Mouse (Mus musculus) cerebellum, postnatal 10 days (tissue): ENCODE measurements around the gene A630089N07Rik.
"Not testable (repeated sequence)": the region's sequence is repeated elsewhere in the genome, so short reads cannot be mapped to it uniquely, and the experiment has no call there.

Experiments used
- DNase-seq, 2 experiments: peaks; one replicate each; pipeline ENCODE4 v3.0.0; 2021; ENCODE audit warnings: mixed read lengths in 2 of 2

The A630089N07Rik gene

GRCm38 (mm10) chr16:98081889-98082818, at the start of gene A630089N07Rik:
TSS of gene A630089N07Rik (minus strand) at chr16:98082450.
- DNase-seq = peak; percentile 85 to 89

GRCm38 (mm10) chr16:98107109-98107508, 24.9 kb upstream of the A630089N07Rik start:
- no peak for DNase-seq

- DNase-seq = not testable (repeated sequence)
These were observed 731 bp downstream of the A630089N07Rik start for GRCm38 (mm10) chr16:98081550-98081888.

GRCm38 (mm10) chr16:98081140-98081539, 1.1 kb downstream of the A630089N07Rik start:
- not testable (repeated sequence) for DNase-seq

- not testable (repeated sequence) for DNase-seq
These were observed 2.9 kb downstream of the A630089N07Rik start for GRCm38 (mm10) chr16:98079382-98079781.

DNA sequence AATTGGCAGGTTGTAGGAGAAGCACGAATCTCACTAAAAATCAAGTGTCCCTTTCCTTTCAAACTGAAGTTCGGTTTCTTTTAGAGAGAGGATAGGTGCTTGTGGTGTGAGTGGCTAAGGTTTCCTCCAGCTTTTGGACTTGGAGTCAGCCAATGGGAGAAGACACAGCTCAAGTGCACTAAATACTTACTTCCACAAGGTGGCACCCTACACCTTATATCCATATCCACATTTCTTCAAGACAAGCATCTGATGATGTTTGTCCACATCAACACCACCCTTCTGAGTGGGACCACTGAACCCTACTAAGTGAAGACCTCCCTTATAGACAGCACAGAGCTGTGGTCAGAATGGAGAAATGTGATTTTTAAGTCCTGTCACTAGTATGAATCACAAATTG, 40.6 kb downstream of the A630089N07Rik start:
- peak; percentile 24 to 30 for DNase-seq

- not testable (repeated sequence) for DNase-seq
These were observed 47.3 kb downstream of the A630089N07Rik start for GRCm38 (mm10) chr16:98034971-98035370.

- DNase-seq = not testable (repeated sequence)
These were observed 56.1 kb downstream of the A630089N07Rik start for GRCm38 (mm10) chr16:98026186-98026585.

DNA sequence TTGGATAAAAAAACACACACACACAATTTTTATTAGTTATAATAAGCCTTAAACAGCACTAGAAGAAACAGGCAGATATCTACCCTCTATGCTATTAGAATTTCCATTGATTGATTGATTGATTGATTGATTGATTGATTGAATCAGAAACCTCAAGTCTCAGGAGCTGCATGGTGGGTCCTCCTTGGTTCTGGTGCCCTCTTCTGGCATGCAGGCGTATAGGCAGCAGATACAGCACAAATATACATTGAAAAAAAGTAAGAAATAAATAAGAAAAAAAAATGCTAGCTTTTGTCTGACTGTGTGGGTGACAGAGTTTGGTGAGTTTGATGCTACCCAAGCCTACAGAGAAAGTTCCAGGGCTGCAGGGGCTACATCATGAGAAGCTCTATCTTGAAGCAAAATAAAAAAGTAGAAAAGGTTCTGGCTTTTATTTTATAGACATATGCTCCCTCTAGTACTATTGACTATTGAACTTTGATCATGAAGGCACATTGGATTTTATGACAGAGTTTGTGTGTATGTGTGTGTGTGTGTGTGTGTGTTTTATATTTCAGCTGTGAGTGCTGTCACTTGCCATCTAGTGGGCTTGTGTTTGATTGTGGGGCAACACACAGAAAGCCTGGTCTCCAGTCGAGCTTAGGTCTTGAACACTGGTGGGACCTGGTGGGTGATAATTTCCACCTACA, 59.4 kb downstream of the A630089N07Rik start:
- DNase-seq = no peak

DNA sequence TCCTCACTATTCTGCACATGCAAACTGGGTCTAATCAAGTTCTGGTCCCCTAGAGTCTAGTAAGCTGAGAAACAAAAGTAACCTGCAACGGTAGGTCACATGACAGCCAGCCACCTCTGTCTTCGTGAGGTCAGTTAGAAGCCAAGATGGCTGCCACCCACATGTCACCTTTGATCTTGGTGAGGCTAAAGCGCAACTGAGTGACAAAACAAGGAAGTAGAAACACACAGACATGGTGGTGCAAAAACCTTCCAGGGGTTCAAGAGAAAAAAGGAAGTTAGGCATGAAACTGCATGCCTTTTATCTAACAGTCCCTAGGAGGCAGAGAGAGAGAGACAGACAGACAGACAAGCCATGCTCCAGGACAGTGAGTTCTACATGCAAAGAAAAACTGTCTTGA, 60.2 kb downstream of the A630089N07Rik start:
- no peak for DNase-seq

DNA sequence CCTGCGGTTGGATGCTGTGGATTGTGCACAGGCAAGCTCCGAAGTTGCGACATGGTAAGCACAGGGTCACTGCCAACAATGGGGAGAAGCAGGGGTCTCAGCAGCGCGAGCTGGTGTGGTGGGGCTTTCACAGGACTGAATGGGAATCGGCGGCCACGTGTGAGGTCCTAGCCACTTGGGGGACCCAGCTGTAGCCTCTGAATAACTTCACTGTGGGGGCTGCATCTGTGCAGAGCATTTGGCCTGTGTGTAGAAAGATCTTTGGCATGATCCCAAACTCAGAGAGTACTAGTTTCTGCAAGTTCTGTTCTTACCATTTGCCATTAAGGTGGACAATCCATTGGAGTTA, 84.9 kb downstream of the A630089N07Rik start:
- DNase-seq = not testable (repeated sequence)

GRCm38 (mm10) chr16:97996616-97997382, 85.5 kb downstream of the A630089N07Rik start, which contains the start of gene B230307C23Rik:
TSS of gene B230307C23Rik (plus strand) at chr16:97997315.
- DNase-seq = peak; percentile 83 to 85

GRCm38 (mm10) chr16:97995849-97996615, 86.2 kb downstream of the A630089N07Rik start:
- DNase-seq = peak; percentile 1 to 4

GRCm38 (mm10) chr16:97992477-97992876, 89.8 kb downstream of the A630089N07Rik start:
- DNase-seq = not testable (repeated sequence)

- no peak for DNase-seq
These were observed 90.7 kb downstream of the A630089N07Rik start for GRCm38 (mm10) chr16:97991517-97991916.

GRCm38 (mm10) chr16:97984589-97984988, 97.7 kb downstream of the A630089N07Rik start:
- DNase-seq = no peak

DNA sequence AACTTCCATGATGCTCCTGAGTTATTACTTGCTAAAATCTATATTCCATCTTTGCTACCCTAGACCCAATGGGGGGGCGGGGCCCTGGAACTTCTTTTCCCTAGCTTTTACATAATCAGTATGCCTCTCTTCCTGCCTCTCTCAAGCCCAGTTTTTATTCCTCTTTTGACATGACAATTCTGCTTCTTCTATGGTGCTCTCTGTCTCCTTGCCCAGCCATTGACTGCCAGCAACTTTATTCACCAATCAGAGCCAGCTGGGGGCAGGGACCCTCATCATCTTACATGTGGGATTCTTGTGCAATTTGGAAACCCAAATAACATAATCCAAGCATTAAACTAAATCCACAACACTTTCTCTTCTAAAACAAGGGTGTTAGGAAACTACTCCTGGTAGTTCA, 100.9 kb downstream of the A630089N07Rik start:
- no peak for DNase-seq

- no peak for DNase-seq
These were observed 104.5 kb downstream of the A630089N07Rik start for GRCm38 (mm10) chr16:97977722-97978121.

- no peak for DNase-seq
These were observed 105.0 kb downstream of the A630089N07Rik start for GRCm38 (mm10) chr16:97977277-97977676.

DNA sequence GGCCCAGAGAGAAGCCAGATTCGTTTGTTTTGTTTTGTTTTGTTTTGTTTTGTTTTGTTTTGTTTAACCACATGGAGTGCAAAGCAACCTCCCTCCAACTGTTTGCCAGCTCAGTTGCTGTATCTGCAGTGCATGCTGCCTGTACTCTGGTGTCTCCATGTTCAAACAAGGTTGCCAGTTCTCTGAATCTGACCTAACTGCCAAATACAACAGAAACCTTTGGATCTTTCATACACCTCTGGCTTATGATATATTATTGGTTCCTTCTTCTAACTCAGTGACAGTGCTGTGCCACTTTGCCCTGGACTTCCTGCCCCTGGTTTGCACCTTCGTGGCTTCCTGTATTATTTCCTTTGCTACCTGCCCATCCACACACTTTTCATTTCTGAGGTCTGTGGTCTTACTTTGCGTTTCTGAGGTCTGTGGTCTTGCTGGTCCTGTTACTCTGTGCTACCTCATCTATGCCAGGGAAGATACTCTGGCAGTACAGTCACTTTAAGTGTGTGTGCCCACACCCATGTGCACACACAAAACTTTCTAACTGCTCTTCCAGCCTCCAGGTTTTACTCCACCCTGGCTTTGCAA, 118.2 kb downstream of the A630089N07Rik start:
- DNase-seq = no peak

- DNase-seq = peak; percentile 98 to 99
These were observed 119.9 kb downstream of the A630089N07Rik start, which contains the start of the genes C2cd2 and Zbtb21 for GRCm38 (mm10) chr16:97962151-97962948. TSS of gene C2cd2 (minus strand) at chr16:97962598. TSS of gene Zbtb21 (minus strand) at chr16:97962622.
